Mouse (Mus musculus) adrenal gland, postnatal 36 days (tissue): ENCODE results near the gene Trmt13. TPM values are rescaled to one million over a fixed set of nuclear protein-coding genes. Genes with fewer than 3 reads are reported as not detected.
A peak's percentile ranks its signal among the peaks of the same experiment; 100 is the strongest.

Source experiments
- DNase-seq, 2 experiments: peaks; one replicate each; pipeline ENCODE4 v3.0.0; 2021; ENCODE audit warnings: mixed read lengths in 1 of 2
- total RNA-seq, 2 experiments: library from RNA; stranded (reverse); gene quantifications; 2 replicates each; pipeline ENCODE4 v1.2.3; 2021

Gene Trmt13
- total RNA-seq, 2 experiments from 2014 or later: 11.3 to 14.7 TPM

- DNase-seq: no peak
These were observed 67.0 kb downstream of the Trmt13 start for GRCm38 (mm10) chr3:116547430-116547829.

DNA sequence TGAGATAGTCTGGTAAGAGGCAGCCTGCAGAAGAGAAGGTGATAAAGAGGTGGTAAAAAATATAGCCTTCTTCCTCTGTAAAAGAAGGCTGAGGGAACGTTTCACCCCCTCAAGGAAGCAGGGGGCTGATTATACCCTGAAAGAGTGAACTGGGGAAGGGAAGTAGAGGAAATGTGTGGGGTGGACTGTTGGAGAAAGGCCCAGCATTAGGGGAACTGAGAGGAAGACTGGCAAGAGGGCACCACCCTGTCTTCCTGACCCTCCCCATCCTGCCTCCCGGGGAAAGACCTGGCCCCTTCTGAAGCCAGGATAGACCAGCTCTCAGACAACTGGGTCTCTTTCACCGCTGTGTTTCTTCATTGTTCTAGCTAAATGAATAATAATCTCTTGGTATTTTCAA, 71.9 kb downstream of the Trmt13 start:
- DNase-seq: no peak

GRCm38 (mm10) chr3:116542070-116542469, 72.3 kb downstream of the Trmt13 start:
- no peak for DNase-seq

- DNase-seq: no peak
These were observed 77.2 kb downstream of the Trmt13 start for GRCm38 (mm10) chr3:116537200-116537573.

GRCm38 (mm10) chr3:116536428-116537199, 77.8 kb downstream of the Trmt13 start:
- DNase-seq: peak in 1 of 2 experiments; percentile 11

Other genes starting within 250 kb of the Trmt13 start
- gene Cdc14a, start 190.6 kb downstream of the Trmt13 start, total RNA-seq: 10 to 100 TPM in 1 of 2 experiments, 1 to 10 TPM in 1; 9.2 to 14.8 TPM
- gene Rtca, start 106.4 kb downstream of the Trmt13 start, total RNA-seq: 10 to 100 TPM; 32.3 to 34.4 TPM
- gene Dbt, start 101.5 kb downstream of the Trmt13 start, total RNA-seq: 10 to 100 TPM; 59.1 to 87.6 TPM
- gene Lrrc39, start 51.6 kb downstream of the Trmt13 start, total RNA-seq: 1 to 10 TPM; 1.6 to 2.9 TPM
- gene Sass6, start 19.6 kb downstream of the Trmt13 start, total RNA-seq: 1 to 10 TPM; 2.6 to 3.3 TPM
- 10 to 100 TPM; 61.3 to 61.7 TPM for gene Mfsd14a, start 48.1 kb upstream of the Trmt13 start, total RNA-seq
- not detected for gene Gm43191, start 66.7 kb upstream of the Trmt13 start, total RNA-seq
- gene Slc35a3, start 98.2 kb upstream of the Trmt13 start, total RNA-seq: 10 to 100 TPM; 23.1 to 33.5 TPM
- 10 to 100 TPM; 55.7 to 56.5 TPM for gene Agl, start 193.6 kb upstream of the Trmt13 start, total RNA-seq
- gene Frrs1, start 244.9 kb upstream of the Trmt13 start, total RNA-seq: 10 to 100 TPM in 1 of 2 experiments, 1 to 10 TPM in 1; 6.5 to 25.7 TPM